Mouse (Mus musculus): ENCODE measurements around the gene Aipl1.
"Not testable (repeated sequence)": the region's sequence is repeated elsewhere in the genome, so short reads cannot be mapped to it uniquely, and the experiment has no call there.

Aipl1 gene

DNA sequence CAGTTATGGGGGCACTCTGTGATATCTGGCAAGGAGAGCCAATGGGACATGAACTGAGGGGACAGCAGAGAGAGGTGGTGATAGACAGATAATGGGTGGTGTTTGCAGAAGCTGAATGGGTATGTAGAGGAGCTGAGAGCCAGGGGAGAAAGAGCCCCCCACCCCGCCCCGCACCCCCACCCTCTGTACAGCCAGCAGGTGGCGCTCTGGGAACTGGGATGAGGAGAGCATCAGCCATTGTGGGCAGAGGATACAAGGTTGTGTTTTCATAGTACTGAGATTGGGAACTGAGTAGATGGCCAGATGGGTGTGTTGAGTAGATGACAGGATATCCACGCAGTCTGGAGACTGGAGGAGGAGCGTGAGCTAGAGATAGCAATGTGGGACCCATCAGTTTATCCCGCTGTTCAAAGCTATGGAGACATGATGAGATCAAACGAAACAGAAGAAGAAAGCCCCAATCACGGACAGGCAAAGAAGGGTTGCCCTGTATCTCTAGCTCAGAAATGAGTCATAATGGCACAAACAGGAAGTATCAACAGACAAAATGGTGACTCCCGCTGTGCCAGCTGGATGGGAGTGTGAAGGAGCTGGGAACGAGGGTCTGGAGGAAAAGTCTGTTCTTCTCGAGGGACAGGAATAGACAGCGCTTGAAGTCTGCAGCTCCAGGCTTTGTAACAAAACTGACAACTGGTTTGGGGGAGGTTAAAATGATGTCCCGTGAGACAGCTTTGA is 20.6 kb downstream of the Aipl1 start:
- DNase-seq = no peak

DNA sequence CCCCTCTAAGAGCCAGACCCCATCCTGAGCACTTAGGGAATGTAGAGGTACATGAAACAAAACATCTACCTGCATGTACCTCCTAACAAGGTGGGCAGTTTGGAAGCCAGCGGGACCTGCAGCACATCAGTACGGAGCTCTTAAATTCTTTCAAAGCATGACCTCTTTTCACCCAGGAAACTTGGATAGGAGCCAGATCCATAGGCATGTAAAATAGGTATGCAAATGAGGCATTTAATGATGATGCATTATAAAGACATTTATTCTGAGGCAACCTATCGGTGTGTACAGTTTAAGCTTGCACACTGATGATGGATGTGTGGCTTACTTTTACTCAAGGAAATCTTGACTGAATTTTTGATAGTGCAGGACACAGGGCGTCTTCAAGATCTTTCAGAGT is 22.6 kb downstream of the Aipl1 start:
- DNase-seq = no peak

DNA sequence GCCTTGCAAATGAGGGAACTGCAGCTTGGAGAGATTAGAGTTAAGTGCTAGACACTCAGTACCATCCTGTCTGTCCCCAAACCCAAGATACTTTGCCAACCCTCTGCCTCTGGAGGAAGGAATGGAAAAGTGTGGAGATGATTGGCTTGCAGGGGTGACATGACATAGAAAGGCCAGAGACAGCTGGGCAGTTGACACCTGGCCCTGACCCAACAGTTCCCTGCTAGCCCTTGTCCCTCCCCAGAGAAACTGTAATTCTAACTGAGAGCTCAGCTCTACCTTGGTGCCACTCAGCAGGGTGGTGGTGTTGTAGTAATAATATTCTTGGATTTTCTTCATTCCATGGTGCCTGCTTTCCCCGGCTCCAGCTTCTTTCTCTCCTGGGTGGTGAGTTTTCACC is 25.4 kb downstream of the Aipl1 start:
- no peak for DNase-seq

GRCm38 (mm10) chr11:72010940-72011722 is 26.2 kb downstream of the Aipl1 start:
- no peak for DNase-seq

DNA sequence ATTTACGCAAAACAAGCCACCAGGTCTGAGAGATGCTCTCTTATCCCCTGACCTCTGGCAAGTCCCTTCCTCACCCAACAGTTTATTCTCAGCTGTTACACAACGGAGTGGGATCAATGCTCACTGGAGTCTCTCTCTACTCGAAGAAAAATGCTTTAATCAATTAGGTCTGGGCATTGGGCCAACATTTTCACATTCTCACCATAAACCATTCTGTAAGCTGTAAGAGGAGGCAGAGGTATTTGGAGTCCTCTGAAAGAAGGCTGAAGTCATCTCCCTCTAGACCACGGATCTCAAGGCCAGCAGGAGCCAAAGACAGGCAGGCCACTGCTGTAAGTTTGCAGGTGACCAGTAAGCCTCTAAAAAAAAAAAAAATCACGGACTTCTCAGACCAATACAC is 26.9 kb downstream of the Aipl1 start:
- DNase-seq = no peak

- DNase-seq = no peak
Measured at GRCm38 (mm10) chr11:72005547-72005946, 31.8 kb downstream of the Aipl1 start.

DNA sequence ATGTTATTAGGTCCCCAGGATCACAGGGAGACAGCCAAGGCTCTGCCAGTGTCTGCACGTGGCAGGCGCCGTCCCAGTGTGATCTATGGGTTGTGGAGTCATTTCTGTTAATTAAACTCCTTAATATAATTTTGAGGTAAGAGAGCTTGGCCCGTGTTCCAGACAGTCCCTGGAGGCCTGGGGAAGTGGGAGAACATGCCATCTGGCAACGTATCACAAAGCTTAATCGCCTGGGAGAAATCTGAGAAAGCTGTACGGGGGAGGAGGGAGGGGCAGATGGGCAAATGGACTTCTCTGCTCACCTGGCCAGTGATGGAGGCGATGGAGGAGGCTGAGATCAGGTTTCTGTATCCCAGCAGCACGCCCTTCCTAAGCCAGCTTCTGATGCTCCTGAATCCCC is 34.1 kb downstream of the Aipl1 start:
- no peak for DNase-seq

GRCm38 (mm10) chr11:72002138-72002853 is 35.0 kb downstream of the Aipl1 start:
- DNase-seq = peak; percentile 59 to 64

- no peak for DNase-seq
Measured at GRCm38 (mm10) chr11:72000194-72000593, 37.1 kb downstream of the Aipl1 start.

- no peak for DNase-seq
Measured at GRCm38 (mm10) chr11:71996805-71997204, 40.5 kb downstream of the Aipl1 start.

- peak; percentile 53 to 69 for DNase-seq
Measured at GRCm38 (mm10) chr11:71995968-71996511, 41.3 kb downstream of the Aipl1 start.

- no peak for DNase-seq
Measured at GRCm38 (mm10) chr11:71992438-71992837, 44.9 kb downstream of the Aipl1 start.

DNA sequence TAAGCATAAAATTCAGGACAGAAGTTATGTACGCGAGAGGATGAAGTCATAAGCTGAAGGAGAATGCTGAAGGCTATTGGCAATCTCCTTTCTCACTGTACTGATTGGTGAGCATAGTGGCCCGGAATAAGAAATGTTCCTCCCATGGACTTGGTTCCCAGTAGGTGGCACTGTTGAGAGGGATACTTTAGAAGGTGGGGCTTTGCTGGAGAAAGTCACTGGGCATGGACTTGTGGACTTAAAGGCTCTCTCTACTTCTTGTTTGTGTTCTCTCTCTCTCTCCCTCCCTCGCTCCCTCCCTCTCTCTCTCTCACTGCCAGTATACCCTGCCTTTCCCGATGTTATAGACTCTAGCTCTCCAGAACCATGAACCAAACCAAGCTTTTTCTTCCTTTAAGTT is 45.8 kb downstream of the Aipl1 start:
- peak; percentile 44 to 62 for DNase-seq

DNA sequence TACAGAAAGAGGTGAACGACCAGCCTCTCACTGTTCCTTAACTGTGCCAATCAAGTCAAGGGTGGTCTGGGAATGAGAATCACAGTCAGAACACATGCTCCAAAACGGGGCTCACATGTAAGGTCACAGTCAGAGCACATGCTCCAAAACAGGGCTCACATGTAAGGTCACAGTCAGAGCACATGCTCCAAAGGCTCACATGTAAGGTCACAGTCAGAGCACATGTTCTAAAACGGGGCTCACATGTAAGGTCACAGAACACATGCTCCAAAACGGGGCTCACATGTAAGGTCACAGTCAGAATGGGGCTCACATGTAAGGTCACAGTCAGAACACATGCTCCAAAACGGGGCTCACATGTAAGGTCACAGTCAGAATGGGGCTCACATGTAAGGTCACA is 47.9 kb downstream of the Aipl1 start:
- DNase-seq = not testable (repeated sequence)

DNA sequence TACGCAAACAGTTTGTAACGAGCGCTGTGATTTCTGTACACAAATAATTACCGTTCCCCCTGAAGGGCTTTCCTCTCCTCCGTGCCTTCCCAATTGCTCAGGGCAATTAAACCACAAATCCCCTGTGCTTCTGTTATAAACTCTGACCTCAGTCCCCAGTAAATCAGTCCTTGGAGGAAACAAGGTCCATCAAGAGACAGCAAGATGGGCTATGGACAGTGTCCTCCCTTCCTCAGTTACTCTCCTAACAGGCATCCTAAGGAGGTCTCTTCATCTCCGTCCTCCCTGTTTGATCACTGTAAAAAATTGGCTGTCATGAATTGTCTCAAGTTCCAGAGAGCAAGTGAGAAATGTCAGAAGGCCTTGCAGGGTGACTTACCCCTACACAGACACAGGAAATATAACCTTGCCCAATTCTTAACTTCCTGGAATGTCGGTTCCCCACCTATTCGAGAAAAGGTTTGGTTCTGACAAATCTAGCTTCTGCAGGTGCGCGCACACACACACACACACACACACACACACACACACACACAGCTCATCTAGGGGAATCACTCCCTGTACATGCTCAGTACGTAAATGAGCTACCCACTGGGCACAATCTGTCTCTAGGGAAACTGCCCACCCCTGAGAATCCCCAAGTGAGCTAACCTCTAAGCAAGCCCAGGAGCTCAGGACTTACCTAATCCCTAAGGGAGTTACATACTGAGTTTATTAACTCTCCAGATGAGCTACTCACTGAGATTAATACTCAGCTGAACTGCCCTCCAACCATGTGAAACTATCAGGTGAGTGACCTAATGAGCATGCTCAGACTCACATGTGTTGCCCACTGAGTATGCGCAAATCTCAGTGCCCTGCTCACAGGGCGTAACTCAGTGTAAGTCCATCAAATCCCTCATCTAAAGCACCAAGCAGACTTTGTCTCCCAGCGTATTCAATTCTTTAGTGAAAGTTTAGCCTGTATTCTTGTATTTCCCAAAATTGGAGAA is 49.9 kb downstream of the Aipl1 start:
- DNase-seq = peak in 1 of 2 experiments; percentile 7

DNA sequence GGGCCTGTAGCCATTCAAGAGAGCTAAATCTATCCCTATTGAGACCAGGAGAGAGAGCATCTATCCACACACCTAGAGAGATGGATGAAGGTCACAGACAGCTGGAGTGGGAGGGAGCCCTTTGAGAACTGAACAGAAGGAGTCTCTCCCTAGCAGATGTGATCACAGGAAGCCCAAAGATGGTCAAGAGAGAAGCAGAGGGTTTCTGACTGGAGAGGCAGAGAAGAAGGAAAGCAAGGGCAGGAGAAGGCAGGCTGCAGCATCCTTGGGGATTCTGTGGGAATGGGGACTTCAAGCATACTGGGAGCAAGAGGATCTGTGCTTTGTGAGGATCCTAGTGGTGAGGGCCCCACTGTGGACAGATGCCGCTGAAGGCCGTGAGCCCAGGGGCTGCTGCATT is 51.5 kb downstream of the Aipl1 start:
- DNase-seq = peak in 1 of 2 experiments; percentile 6

DNA sequence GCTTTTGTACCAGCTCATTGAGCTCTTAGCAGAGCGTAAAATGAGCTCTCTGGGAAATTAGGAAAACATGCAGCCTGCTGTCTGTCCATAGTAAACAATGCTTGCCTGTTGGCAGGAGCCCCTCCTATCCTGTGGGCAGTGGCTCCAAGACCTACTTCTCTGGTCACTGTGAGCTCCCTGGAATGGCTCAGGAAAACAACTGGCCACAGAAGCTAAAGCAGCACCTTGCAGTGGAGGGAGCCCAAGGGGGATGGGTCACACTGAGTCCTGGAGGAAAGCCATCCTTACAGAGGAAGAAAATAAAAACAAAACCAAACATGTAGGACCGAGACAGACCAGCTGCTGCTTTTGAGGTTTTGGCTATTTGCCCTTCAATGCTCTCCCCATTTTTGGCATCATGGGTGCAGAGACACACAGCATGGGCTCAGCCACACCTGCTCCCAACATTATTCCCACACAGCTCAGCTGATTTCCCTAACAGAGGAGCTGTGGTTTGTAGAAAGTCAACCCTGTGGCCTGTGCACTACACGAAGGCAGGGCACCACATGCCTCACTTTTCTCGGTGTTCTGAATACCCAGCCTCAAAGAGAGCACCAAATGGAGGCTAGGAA is 52.1 kb downstream of the Aipl1 start:
- DNase-seq = peak in 1 of 2 experiments; percentile 43

DNA sequence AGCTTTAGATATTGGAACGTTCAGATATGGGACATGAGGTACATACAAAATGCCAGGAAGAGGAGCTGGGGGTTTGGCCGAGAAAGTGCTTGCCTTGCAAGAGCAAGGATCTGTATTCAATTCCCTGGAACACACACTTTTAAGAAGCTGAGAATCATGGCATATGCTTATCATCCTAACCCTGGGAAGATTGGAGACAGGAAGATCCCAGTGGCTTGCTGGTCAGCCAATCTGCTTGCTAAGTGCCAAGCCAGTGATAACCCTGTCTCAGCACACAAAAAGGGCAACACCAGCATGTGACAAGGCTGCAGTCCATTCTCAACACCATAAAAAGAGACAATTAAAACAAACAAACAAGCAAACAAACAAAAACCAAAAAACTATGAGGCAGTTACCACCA is 53.2 kb downstream of the Aipl1 start:
- DNase-seq = no peak
